Mouse (Mus musculus): ENCODE data around the gene Mymk. TPM values are rescaled to one million over a fixed set of nuclear protein-coding genes. Genes with fewer than 3 reads are reported as not detected.

Mymk gene
- total RNA-seq, 2 experiments from 2014 or later, result not detected

- DNase-seq, result peak; percentile 69 to 83
Measured at GRCm38 (mm10) chr2:27079152-27079584, 7.2 kb upstream of the Mymk start, which contains the start of gene Adamtsl2. Adamtsl2 (plus strand) TSS chr2:27079379.

DNA sequence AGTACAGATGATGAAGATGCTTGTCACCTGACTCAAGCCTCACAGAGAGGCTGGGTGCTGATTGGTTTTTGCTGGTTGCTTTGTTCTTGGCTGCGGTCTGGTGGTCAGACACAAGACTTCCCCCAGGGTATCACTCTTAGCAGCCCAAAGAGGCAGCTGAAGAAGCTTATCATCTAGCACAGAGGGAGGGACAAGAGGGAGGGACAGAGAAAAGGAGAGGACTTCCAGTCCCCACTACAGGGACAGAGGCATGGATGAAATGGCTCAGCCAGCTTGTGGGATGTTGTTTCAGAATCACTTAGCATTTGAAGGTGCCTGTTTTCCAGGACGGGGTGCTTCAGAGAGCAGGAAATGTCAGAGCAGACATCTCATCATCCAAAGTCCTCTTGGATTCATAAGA, 6.3 kb upstream of the Mymk start:
- no peak for DNase-seq

GRCm38 (mm10) chr2:27077655-27078244, 5.8 kb upstream of the Mymk start:
- peak in 1 of 2 experiments; percentile 29 for DNase-seq

GRCm38 (mm10) chr2:27075485-27075884, 3.5 kb upstream of the Mymk start:
- peak; percentile 51 to 64 for DNase-seq

DNA sequence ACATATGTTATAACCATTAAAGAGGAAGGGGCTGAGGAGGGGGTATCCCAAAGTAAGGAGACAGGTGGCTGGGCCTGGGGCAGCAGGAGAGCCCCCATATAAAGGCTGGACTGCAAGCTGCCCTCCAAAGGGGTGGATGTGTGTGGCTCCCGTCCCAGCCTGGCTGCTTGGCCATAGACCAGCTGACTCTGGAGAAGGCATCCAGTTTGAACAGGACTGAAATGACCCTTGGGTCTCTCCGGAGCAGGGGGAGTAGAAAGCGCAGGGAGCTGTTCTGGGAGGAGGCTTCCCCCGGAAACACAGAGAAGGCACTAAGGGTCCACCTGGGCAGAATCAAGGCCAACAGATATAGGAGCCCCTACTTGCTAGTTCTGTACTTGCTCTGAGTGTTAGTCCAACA, 2.8 kb upstream of the Mymk start:
- peak in 1 of 2 experiments; percentile 39 for DNase-seq

DNA sequence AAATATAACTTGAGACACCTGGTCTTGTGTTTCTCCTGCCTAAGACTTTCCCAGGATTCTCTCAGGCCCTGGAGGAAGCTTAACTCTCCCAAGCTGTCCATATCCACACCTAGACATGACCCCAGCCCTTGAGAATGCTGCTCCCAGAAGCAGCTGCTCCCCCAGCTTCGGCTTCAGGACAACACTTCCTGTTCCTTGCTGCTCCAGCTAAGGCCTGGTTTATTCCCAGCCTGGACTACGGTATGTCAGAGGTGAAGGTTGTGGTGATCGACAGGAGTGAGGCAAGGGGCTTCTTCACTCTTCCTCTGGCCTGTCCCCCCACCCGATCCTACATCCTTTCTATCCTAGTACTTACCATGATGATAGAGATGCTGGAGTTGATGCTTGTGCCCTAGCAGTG, 1.4 kb upstream of the Mymk start:
- DNase-seq, result no peak

GRCm38 (mm10) chr2:27071137-27071536, 842 bp downstream of the Mymk start:
- DNase-seq, result peak; percentile 82 to 87

DNA sequence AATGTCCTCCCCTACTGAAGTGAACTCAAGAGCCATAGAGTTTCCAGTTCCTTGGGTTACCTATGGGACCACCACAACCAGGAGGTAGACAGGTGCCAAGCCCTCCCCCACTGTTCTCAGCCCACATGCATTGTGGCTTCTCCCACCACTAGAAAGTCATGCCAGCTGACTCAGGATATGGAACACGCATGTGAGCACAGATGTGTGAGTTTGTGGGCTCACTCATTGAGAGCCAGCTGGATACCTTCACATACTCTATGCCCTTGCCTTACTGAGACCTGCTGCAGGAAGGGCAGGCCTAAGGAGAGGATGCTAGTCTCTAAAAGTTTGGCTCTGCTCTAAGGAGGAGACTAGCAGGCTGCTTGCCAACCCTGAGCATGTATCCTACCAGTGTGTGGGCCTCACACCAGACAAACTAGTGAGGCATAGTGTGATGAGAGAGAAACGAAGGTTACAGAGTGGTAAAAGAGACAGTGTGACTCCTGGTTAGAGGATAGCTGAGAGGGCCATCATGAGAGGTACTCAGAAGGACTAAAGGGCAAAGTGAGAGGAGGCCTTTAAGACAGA, 1.6 kb downstream of the Mymk start:
- no peak for DNase-seq

DNA sequence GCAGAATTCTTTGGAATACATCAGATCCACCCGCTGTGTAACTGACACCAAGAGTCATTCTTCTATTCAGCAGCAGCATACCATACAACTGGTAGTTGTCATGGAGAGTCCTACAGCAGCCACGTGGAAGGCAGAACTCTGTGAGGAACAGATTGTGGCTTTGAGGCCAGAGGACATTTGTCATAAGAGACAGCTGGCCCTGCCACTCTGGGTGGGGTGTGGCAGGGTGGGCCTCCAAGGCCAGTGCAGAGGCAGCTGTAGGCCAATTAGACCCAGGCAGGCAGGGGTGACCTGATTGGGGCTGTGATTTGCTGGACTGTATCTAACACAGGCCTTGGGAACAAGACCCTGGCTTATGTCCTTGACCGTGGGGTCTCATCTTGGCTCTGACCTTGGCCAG, 2.3 kb downstream of the Mymk start:
- DNase-seq, result no peak

- no peak for DNase-seq
Measured at GRCm38 (mm10) chr2:27067996-27068395, 4.0 kb downstream of the Mymk start.

GRCm38 (mm10) chr2:27067124-27067523, 4.9 kb downstream of the Mymk start:
- no peak for DNase-seq

GRCm38 (mm10) chr2:27059187-27059586, 12.8 kb downstream of the Mymk start:
- no peak for DNase-seq

- DNase-seq, result no peak
Measured at GRCm38 (mm10) chr2:27058751-27059150, 13.2 kb downstream of the Mymk start.

- no peak for DNase-seq
Measured at GRCm38 (mm10) chr2:27058251-27058650, 13.7 kb downstream of the Mymk start.

GRCm38 (mm10) chr2:27049408-27049807, 22.6 kb downstream of the Mymk start:
- DNase-seq, result no peak

- peak; percentile 15 to 42 for DNase-seq
Measured at GRCm38 (mm10) chr2:27045979-27046770, 25.8 kb downstream of the Mymk start.

GRCm38 (mm10) chr2:27044641-27045040, 27.3 kb downstream of the Mymk start:
- peak in 1 of 2 experiments; percentile 10 for DNase-seq

GRCm38 (mm10) chr2:27044166-27044565, 27.8 kb downstream of the Mymk start:
- no peak for DNase-seq

- peak; percentile 84 to 90 for DNase-seq
Measured at GRCm38 (mm10) chr2:27043461-27043860, 28.5 kb downstream of the Mymk start.

- DNase-seq, result peak; percentile 20 to 54
Measured at GRCm38 (mm10) chr2:27042131-27042844, 29.7 kb downstream of the Mymk start.

DNA sequence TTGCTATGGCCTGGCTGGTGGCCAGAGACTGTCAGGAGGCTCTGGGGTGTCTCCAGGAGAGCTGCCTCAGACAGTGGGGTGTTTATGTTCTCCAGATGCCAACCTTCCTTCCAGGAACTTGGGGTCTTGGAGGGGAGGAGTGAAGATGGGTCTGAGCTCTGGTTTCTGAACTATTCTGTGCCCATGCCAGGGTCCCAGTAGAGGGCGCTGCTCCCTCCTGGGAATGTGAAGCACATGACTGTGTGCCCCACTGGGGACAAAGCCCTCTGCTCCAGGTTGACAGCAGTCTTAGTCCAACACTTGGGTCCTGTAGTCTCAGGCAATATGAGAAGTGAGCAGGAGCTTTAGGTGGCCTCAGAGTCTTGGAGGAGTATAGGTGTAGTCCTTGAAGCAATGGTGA, 32.7 kb downstream of the Mymk start:
- no peak for DNase-seq

- peak; percentile 54 to 75 for DNase-seq
Measured at GRCm38 (mm10) chr2:27038596-27038995, 33.4 kb downstream of the Mymk start.

DNA sequence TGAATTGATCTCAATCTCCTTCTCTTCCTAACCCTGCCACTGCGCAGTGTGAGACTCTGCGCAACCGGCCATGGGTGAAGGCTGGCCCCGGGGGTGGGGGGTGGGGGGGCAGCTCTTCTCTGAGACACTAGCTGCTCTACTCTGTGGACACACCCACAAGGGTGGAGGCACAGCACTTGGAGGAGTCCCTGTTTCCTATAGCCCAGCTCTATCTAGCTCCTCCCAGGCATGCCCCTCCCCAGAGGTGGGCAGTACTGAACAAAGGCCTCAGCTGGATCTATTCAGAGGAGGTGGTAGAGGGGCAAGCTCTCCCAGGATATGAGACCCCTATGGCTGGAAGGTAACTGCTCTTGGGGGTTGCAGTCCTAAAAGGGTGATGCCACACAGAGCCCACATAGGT, 35.0 kb downstream of the Mymk start:
- no peak for DNase-seq
